Mouse (Mus musculus) adrenal gland, adult 8-10 months (tissue): ENCODE measurements around the gene Eml1. TPM values are rescaled to one million over a fixed set of nuclear protein-coding genes. Genes with fewer than 3 reads are reported as not detected.
"Not testable (repeated sequence)": the region's sequence is repeated elsewhere in the genome, so short reads cannot be mapped to it uniquely, and the experiment has no call there.

Experiments
- DNase-seq: peaks from one replicate; pipeline ENCODE4 v3.0.0; 2022
- total RNA-seq, 4 experiments: library from RNA; stranded (reverse); gene quantifications; 2 replicates each; pipeline ENCODE4 v1.2.4; 2022

Eml1 gene
- total RNA-seq, 4 experiments from 2014 or later: 15.2 to 31.0 (median 22.8) TPM

DNA sequence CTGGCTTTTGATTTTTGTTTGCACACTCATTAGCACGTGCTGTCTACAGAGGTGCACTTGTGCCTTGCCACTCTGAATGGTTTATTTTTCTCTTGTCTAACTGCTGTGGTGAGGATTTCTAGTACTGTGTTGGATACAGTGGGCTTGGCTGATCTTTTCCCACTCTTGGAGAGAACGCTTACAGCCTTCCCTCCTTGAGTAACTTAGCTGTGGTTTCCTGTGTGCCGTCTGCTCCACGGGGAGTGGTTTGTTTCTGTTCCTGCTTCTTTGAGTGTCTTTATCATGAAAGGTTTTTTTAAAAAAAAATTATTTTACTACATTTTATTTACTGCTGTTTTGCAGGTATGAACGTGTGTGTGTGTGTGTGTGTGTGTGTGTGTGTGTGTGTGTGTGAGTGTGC lies 108.0 kb downstream of the Eml1 start:
- no peak for DNase-seq

DNA sequence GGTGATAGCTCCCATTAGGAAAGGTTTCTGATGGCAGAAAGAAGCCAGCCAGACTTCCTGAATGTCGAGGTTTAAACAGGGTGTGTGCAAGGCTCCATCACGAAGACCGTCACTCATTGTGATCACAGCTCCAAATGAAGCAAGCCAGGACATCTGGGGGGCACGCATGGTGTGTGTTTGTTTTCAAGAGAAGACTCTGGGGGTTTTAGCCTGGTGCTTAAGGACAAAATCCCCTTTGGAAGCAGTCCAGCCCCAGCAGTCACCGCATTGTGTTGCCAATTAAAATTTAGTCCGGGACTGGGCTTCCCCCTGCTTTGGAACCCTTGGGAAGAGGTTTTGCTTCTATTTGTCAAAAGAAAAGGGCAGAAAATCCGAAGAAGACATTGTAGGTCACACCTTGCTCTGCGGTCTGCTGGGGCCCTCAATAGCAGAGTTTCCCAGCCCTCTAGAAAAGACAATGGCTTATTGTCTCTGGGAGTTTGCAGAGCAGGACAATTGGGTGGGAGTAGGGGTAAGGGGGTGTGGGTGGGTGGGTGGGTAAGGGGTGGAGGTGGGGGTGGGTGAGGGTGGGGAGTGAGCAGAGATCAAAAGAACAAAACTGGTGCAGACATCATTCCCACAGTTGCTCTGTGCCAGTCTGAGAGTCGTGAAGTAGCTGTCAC lies 110.1 kb downstream of the Eml1 start:
- no peak for DNase-seq

DNA sequence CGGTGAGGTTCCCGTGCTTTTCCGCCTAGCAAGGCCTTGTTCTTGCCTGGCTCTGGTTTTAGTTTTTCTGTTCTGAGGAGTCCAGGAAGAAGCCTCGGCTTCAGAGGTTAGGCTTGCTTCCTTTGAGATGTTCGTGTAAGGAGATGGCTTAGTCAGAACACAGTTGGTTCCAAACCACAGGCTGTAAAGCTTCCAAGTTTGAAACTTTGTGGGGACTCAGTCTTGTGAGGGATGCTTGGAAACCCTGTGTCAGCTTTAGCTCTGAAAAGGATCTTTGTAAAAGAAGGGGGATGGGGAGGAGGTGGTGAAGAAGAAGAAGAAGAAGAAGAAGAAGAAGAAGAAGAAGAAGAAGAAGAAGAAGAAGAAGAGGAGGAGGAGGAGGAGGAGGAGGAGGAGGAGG lies 118.3 kb downstream of the Eml1 start:
- DNase-seq: no peak

DNA sequence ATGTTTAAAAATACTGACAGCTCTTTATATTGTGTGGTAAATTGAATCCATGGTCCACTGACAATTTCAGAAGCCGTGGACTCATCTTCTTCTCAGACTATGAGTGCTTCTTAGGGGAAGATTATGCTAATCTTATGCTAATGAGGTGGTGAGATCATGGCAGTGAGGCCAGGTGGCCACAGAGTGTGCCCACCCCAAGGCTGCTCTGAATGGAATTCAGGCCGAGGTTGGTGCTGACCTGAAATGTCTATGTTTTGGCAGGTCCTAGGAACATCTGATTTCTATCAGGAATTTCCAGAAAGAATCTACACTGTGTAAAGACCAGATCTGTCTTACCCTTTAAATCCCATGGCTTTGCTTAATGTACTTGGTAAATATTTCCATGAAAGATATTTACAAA lies 119.0 kb downstream of the Eml1 start:
- DNase-seq: no peak

DNA sequence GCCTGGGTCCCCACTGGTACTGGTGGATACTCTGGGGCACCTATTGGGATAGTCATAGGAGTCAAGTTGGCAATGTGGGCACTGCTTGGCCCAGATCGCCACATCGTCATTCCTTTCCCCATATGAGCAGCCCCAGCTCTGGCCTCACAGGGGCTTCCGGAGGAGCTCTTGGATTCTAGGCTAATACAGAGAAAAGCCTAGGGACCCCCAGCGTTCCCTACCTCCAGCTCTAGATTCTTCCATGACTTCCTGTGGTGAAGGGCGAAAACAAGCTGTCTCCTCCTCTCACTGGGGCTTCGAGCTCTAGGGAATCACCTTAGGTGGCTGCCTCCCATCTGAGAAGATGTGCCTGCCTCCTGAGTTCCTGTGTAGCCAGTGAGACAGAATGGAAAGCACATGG lies 119.6 kb downstream of the Eml1 start:
- DNase-seq: no peak

DNA sequence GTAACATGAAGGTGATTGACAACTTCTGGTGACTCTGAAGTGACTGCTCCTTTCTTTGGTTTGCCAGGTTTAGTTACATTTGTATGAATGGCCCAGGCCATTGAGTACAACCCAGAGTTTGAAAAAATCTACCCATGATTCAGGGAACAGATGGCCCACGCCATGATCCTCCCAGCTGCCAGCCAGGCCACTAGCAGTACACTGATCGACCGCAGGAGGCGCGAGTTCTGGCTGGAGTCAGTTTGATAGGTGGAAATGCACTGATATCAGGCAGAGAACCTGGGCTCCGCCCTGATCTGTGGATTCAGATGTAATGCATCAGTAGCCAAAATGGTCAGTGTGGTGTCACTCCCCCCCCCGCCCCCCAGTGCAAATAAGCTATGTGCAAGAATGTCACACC lies 120.2 kb downstream of the Eml1 start:
- no peak for DNase-seq

DNA sequence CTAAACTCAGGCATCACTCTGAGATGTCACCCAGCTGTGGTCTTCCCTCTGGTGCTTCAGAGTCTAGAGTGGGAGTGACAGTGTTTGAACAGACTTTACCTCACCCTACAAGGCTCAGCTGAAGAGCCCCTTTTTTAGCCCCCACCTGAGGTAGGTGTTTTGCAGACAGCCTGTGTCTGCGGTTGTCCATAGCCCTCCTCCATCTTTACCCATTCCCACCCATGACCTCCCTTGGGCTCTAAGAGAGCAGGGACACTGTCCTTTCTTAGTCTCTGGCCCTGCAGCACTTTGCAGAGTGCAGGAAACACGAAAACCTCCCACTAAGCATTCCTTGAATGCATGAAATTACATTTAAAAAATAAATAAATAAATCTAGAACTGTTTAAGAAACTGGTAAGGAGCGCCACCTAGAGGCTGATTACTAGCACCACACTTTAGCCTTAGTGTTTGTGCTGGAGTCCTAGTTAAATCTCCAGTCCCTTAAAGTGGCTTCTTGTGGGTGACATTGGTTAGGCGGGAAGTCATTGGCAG lies 123.3 kb downstream of the Eml1 start:
- DNase-seq: no peak

DNA sequence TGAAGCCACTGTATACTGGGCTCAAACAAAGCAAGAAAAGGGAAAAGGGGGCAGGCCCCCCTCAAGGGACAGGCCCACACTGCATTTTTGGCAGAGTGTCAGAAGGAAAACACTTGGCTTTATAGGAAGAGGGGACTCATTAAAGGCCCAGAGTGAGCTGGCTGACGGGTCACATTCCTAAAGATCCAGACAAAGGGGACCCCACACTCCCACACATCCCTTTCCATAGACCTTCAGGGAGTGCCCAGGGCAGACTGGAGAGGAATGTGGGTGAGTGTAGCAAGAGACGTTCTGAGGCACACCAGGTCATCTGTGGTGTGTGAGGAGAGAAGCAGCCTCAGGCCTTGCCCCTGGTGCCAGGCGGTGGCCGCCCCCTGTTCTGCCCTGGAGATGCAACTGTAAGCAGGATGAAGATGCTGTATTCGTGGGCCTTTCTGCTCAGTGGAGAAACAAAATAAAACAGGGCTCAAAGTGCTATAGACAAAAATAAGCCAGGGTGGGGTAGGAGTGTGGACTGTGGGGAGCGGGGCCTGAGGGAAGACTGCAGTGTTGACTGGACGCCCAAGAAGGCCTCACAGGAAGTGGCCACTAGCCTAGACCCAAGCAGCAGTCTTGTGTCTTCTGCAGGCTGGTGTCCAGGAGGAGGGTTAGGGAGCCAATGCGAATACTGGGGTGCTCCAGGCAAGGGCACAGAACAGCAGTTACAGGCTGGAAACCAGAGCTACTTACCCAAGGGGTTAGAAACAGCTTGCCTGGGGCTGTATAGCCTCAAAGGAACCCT lies 124.9 kb downstream of the Eml1 start:
- DNase-seq: no peak

DNA sequence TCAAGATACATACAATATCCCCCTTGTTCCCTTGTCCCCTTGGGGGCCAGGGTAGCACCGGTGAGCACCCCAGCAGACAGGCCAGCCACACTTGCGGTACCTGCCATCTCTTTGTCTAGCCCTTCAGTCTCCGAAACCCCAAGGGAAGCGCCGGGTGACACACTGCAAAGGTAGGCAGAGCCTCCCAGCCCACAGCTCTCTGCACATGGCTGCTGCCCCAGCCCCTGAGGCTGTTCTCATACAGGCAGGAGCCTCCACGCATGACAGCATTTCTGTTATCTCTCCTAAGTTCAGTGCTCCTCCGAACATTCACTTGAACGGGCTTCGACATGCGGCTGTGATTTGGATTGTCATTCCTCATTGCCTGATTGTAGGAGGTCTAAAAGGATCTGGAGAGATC lies 132.3 kb downstream of the Eml1 start:
- no peak for DNase-seq

DNA sequence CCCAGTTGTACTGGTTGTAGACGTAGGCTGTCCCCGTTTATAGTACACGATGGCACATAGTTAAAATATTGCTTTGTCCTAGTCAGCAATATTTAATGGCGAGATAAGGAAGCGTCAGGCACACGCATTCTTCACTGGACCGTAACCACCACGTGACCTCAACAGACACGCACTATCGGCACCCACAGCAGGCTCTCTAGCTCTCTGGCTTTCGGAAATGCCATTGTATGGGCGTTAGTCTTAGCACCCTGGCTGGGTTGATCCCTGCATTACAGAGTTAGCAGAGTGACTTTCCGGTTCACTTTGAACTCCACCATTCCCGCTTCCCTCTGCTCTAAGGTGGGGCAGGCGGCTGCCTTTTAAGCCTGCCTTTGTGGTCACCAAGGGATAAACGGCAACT lies 132.8 kb downstream of the Eml1 start:
- DNase-seq: no peak

DNA sequence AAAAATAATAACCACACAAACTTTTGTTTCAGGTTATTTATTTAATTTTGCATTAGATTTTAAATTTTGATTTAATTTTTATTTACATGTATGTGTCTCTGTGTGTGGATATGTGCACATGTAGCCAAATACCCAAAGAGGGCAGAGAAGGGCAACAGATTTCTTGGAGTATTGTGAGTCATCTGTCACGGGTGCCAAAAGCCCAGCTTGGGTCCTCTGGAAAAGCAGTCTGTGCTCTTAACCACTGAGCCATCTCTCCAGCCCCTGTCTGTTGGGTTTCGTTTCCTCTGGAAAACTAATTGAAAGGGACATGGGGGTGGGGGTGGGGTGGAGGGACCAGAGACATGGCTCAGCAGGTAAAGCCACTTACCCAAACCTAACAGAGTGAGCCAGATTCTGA lies 135.1 kb downstream of the Eml1 start:
- no peak for DNase-seq

DNA sequence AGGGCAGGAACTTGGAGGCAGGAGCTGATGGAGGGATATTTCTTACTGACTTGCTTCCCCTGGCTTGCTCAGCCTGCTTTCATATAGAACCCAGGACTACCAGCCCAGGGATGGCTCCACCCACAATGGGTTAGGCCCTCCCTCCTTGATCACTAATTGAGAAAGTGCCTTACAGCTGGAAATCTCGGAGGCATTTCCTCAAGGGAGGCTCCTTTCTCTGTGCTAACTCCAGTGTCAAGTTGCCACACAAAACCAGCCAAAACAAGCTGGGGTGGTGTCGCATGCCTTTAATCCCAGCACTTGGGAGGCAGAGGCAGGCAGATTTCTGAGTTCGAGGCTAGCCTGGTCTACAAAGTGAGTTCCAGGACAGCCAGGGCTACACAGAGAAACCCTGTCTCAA lies 136.3 kb downstream of the Eml1 start:
- not testable (repeated sequence) for DNase-seq

DNA sequence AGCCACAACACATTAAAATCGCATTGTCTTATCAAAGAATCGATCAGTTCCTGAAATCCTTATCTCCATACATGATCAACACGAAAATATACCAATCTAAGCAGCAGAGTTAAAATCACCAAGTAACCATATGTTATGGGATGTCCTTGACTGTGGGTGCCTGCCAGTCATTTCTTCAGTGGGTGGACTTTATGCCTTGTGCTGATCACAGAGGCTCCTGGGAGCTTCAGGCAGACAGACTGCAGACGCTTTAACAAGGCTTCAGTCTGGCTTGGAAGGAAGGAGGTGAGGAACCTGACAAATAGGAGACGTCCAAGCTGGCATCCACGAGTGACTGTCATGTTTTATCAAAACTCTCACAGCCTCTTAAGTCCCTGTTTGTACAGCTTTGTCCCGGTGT lies 139.8 kb downstream of the Eml1 start:
- DNase-seq: no peak

DNA sequence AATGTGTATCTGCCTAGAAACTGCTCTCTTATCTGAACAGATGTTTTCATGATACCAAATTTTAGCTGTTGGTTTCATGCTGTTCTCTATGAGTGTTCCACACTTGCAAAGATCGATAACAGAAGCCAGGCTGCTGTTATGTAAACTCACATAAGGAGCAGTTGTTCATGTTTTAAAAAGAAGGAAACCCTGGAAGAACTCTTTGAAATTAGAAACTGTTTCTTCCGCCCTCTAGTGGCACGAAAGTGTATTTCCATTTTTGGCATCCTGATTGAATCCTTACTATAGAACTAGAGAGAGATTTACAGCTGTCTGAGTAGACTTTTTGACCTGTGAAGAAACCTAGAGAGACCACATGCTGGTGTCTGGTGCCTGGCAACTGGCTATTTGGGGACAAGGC lies 140.3 kb downstream of the Eml1 start:
- no peak for DNase-seq

DNA sequence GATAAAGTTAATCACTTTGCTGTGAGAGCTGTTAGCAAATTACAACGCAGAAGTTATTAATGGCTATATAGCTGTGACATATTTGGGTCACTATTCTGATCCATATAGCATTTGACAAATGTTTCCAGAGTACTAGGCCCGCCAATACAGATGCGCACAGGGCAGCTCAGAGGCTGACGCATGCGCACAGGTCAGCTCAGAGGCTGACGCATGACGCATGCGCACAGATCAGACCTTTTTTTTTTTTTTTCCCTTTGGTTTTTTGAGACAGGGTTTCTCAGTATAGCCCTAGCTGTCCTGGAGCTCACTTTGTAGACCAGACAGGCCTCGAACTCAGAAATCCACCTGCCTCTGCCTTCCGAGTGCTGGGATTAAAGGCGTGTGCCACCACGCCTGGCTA lies 144.7 kb downstream of the Eml1 start:
- DNase-seq: no peak

DNA sequence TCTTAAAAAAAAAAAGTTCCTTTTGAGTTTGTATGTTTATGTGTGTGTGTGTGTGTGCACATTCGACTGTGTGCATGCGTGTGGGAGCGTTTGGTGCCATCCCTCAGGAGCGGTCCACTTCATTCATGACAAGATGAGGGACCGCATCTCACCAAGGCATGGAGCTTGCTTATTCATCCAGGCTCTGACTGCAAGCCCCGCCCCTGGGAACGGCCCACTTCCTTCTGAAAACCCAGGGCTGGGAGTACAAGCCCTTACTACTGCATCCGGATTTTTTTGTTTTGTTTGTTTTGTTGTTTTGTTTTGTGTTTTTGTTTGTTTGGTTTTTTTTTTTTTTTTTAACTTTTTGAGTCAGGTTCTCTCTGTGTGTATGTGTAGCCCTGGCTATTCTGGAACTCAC lies 148.6 kb downstream of the Eml1 start:
- DNase-seq: no peak

DNA sequence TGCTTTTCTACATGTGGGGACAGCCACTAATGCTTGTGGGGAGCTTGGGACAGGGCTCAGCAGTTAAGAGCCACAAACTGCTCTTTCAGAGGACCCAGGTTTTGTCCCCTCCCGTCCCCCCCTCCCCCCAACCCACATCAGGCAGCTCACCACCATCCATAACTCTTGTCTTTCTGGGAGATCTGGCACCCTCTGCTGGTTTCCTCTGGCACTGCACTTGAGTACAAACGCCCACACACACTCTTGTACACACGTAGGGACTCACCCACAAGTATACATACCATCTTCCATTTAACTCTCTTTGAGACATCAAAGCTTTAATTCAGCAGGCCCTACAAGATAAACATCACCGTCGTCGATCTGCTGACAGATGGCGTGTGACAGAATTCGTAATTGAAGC lies 158.5 kb downstream of the Eml1 start:
- DNase-seq: no peak

DNA sequence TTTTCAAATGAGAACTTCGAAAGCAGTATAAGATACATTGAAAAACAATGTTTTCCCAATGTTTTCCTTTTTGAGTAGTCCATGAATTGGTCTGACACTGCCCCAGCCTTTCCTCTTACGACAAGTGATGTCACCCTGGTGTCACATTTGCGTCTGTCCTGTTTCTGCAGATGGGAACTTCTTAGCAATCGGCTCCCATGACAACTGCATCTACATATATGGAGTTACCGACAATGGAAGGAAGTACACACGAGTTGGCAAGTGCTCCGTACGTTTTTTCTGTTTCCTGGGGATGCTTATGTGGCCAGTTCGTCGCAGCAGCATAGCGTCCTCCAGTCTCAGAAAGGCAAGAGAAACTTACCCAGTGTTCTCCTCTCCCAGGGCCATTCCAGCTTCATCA lies 163.7 kb downstream of the Eml1 start:
- DNase-seq: no peak

DNA sequence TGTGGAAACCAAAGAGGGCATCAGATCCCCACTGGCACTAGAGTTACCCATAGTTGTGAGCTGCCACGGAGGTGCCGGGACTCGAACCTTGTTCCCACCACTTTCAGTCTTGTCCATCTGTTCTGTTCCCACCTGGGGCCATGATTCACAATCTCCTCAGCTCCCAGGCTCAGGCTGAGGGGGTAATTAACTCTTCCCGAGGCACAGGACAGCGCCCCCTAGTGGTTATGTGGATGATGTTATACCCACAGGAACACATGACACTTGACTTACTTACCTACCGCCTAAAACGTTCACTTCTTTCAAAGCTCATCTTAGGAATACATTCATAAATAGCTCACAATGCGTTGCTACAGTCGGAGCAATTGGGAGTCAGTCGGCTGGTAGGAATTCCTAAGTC lies 165.7 kb downstream of the Eml1 start:
- no peak for DNase-seq

DNA sequence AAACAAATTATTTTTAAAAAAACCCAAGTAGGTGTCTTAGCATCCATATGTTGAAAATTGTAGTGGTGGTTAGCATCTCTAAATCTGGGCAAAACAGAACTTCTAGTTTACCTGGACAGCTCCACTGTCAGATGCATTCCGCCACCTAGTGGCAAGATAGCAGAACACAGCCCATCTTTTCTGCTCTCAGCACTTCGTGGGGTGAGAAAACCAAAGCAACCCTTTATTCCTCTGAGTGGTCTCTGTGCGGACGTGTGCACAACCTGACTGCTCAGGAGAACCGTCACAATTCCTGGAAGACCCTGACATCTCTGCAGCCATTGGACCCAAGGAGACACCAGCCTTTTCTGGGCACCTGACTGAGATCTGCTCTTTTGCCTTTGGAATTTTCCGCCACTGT lies 170.3 kb downstream of the Eml1 start:
- DNase-seq: no peak

DNA sequence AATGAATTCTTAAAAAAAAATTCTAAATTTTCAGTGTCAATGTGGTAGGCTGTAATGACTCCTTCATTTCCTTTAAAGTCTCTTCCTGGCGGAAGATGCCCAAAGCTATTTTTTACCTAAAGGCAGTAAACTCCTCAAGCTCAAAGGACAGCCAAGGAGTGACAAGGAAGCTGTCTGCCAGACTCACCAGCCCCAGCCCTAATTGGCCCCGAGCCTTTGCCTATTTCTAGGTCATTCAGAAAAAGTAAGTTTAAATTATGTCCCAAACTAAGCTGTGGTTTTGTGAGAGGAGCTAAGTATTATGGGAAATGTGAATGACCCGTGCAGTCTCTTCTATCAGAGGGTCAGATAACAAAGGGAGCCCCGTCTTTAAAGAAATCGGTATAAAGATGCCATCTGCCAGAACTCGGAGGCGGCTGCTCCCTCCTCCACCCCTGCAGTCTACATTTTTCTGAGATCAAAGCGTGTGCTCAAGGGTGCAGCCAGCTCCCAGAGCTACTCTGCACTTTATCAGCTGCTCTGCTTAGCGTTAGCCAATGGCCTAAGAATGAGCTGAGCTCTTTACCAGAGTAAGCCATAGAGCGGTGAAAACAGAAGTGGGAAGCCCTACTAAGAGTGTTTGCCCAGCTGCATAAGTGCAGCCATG lies 175.9 kb downstream of the Eml1 start:
- DNase-seq: peak; percentile 44

DNA sequence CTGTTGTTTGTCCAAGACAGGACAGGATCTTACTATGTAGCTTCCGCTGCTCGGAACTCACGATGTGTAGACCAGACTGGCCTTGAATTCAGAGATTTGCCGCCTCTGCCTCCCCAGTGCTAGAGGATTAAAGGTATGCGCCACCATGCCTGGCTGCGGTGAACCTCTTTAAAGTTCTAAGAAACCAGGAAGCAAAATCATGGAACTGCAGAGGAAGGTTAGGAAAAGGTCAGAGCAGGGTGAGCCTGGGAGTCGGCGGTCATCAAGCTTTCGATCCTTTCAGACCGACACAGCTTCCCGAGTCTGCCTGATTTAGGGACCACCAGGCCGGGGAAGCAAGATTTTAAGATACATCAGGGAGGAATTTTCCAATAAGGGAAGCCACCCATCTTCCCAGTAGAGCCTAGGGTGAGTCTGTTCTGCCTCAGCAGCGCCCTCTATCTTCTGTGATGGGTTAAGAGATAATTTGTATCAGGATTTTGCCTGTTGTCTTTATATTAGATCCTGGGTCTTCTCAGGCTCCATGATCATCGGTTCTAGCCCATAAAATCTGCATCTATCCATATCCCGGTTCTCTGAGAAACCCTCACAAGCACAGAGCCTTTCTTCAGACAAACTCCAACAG lies 176.6 kb downstream of the Eml1 start:
- DNase-seq: no peak

DNA sequence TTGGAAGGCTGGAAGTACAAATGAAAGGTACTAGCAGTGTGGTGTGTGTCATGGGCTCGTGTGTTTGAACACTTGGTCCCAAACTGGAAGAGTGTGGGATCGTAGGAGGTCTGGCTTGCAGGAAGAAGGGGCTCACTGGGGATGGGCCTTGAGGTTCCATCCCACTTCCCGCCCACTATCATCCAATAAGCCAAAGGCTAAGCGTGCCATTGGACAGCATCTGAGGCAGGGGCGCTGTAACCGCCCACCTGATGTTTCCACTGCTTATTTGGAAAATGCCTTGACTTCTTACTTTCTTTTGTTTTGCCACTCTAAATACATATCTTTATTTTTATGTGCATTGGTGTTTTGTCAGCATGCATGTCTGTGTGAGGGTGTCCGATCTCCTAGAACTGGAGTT lies 181.0 kb downstream of the Eml1 start:
- no peak for DNase-seq
